Mouse (Mus musculus): Measurements from ENCODE around the gene Apex1. TPM values are rescaled to one million over a fixed set of nuclear protein-coding genes. Genes with fewer than 3 reads are reported as not detected.
A peak's percentile ranks its signal among the peaks of the same experiment; 100 is the strongest.
"Not testable (repeated sequence)": the region's sequence is repeated elsewhere in the genome, so short reads cannot be mapped to it uniquely, and the experiment has no call there.

Apex1 gene
- polyA plus RNA-seq, 1 experiment: 48.5 TPM

- DNase-seq: no peak
- no peaks in the 10 kb centered on the region for H3K4me1 ChIP-seq (ENCODE audit: control insufficient read depth, insufficient read depth, low read length)
- TF ChIP-seq CTCF (IDR thresholded peaks at IDR 0.05; ENCODE audit: borderline replicate concordance, insufficient read depth, low read depth, low read length): no peak
- TF ChIP-seq POLR2A (IDR thresholded peaks at IDR 0.05; ENCODE audit: borderline replicate concordance, insufficient read depth, low read length): no peak
- H3K27me3 ChIP-seq (ENCODE audit: control insufficient read depth, insufficient read depth, low read length): no peaks in the 10 kb centered on the region
- H3K27ac ChIP-seq (ENCODE audit: insufficient read depth, low read length): no peak overlapping the region
- H3K4me3 ChIP-seq (replicated peaks; ENCODE audit: insufficient read depth, low read depth, low read length): no peak overlapping the region
- WGBS: 91% methylated on average over 10 of the region's 10 CpGs
These were observed 30.7 kb downstream of the Apex1 start for GRCm38 (mm10) chr14:50955487-50955886.

DNA sequence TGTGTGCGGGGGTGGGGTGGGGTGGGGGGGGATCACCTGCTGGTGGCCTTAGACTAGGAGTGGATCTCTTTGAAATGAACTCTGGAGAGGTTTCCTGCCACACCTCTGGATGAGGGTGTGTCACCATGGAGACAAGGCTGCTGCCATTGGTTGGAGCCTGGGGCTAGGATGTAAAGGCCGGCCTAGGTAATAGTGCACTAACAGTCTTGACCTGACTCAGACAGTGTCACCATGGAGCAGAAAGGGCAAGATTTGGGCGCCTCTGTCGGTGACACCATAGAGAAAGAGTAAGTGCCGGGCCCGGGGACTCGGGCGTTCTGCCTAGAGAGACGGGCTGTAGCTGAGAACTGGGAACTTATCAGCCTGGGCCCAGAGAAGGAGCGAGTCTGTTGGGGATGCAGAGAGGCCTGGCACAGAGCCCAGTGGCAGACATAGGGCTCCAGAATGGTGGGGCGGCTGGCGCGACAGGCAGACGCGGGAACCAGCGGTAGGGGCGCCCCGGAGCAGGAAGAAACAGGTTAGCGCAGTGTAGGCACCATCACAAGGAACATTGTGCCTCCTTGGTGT lies 31.3 kb downstream of the Apex1 start, which contains the start of gene Pnp2:
Pnp2 (plus strand) TSS at position 51 of the 567 bp plus-strand sequence.
- DNase-seq: peak; percentile 68 to 70
- H3K27me3 ChIP-seq (ENCODE audit: control insufficient read depth, insufficient read depth, low read length); H3K4me1 ChIP-seq (ENCODE audit: control insufficient read depth, insufficient read depth, low read length); H3K27ac ChIP-seq (ENCODE audit: insufficient read depth, low read length): not testable (repeated sequence)
- WGBS: 8% methylated on average over 19 of the region's 19 CpGs
- peak within 1 kb of the TSS; percentile 40 for H3K4me3 ChIP-seq (replicated peaks; ENCODE audit: insufficient read depth, low read depth, low read length)

- H3K27ac ChIP-seq (ENCODE audit: insufficient read depth, low read length); H3K27me3 ChIP-seq (ENCODE audit: control insufficient read depth, insufficient read depth, low read length); H3K4me3 ChIP-seq (replicated peaks; ENCODE audit: insufficient read depth, low read depth, low read length); H3K4me1 ChIP-seq (ENCODE audit: control insufficient read depth, insufficient read depth, low read length); DNase-seq: not testable (repeated sequence)
- WGBS: 82% methylated on average over 6 of the region's 6 CpGs
These were observed 32.0 kb downstream of the Apex1 start for GRCm38 (mm10) chr14:50956724-50957123.

- WGBS: 77% methylated on average over 3 of the region's 3 CpGs
- H3K27me3 ChIP-seq (ENCODE audit: control insufficient read depth, insufficient read depth, low read length); DNase-seq; H3K4me3 ChIP-seq (replicated peaks; ENCODE audit: insufficient read depth, low read depth, low read length); H3K27ac ChIP-seq (ENCODE audit: insufficient read depth, low read length); H3K4me1 ChIP-seq (ENCODE audit: control insufficient read depth, insufficient read depth, low read length): not testable (repeated sequence)
These were observed 32.4 kb downstream of the Apex1 start for GRCm38 (mm10) chr14:50957146-50957545.

DNA sequence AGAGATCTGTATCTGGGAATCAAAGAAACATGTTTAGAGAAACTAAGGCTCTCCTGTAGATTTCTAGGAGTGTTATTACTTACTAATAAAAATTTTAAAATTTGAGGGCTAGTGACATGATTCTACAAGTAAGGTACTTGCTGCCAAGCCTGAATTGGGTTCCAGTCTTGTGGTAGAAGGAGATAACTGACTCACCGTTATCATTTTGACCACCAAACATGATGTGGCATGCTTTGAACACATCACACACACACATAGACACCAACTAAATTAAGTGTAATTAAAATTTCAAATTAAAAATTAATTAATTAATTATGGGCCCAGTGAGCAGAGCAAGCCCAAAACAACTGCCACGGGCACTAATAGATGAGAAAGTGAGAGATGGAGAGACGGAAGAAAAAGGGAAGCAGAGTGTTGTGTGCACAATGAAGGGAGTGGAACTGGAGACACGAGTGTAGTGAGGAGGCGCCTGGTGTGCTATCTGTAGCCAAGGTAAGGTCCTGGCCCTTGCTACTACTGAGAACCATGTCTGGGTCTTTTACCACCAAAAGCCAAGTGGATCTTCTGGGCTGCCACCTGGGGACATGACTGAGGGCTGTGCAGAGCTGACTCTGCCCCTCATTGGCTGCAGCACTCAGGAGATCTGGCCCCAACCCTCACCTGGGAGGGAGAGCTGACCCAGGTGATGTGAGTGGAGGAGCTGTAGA lies 33.7 kb downstream of the Apex1 start:
- not testable (repeated sequence) for DNase-seq; H3K4me1 ChIP-seq (ENCODE audit: control insufficient read depth, insufficient read depth, low read length); H3K27ac ChIP-seq (ENCODE audit: insufficient read depth, low read length); H3K27me3 ChIP-seq (ENCODE audit: control insufficient read depth, insufficient read depth, low read length); H3K4me3 ChIP-seq (replicated peaks; ENCODE audit: insufficient read depth, low read depth, low read length)
- WGBS: 89% methylated on average over 5 of the region's 5 CpGs

DNA sequence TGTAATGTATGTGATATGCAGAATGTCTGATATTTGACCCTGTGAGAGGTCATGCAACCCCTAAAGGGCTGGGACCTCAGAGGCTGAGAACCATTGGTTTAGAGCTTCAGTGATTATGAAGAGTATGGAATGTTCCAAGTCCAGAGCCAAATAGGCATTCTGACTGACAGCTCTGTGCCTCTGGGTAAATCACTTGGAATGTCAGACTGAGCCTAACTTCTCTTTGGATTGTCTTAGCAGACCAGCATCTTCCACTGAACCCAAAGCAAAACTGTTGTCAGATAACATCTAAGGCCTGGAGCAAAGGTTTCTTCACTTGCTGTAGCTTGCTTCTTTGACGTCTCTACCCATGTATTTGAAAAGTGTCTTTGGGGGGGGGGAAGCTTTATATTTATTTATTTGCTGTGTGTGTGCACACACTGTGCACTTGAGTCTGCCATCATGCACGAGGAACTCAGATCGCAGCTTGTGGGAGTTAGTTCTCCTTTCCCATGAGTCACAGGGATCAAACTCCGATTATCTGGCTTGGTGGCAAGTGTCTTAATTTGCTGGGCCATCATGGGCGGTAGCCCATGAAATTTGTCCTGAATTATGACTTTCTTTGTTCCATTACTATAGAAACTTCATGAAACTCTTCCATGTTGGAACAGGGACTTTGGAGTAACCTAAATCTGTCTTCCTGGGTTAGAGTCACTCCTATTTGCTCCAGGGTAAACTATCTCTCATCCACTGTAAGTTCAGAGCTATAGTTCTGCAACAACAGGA lies 43.6 kb downstream of the Apex1 start:
- H3K4me3 ChIP-seq (replicated peaks; ENCODE audit: insufficient read depth, low read depth, low read length): no peak overlapping the region
- DNase-seq: no peak
- H3K4me1 ChIP-seq (ENCODE audit: control insufficient read depth, insufficient read depth, low read length): no peaks in the 10 kb centered on the region; the same call in 1 of the 2 replicates
- no peak overlapping the region for H3K27ac ChIP-seq (ENCODE audit: insufficient read depth, low read length)
- 66% methylated on average over 5 of the region's 5 CpGs for WGBS
- no peaks in the 10 kb centered on the region for H3K27me3 ChIP-seq (ENCODE audit: control insufficient read depth, insufficient read depth, low read length)
- no peak for TF ChIP-seq CTCF (IDR thresholded peaks at IDR 0.05; ENCODE audit: borderline replicate concordance, insufficient read depth, low read depth, low read length)
- TF ChIP-seq POLR2A (IDR thresholded peaks at IDR 0.05; ENCODE audit: borderline replicate concordance, insufficient read depth, low read length): no peak

DNA sequence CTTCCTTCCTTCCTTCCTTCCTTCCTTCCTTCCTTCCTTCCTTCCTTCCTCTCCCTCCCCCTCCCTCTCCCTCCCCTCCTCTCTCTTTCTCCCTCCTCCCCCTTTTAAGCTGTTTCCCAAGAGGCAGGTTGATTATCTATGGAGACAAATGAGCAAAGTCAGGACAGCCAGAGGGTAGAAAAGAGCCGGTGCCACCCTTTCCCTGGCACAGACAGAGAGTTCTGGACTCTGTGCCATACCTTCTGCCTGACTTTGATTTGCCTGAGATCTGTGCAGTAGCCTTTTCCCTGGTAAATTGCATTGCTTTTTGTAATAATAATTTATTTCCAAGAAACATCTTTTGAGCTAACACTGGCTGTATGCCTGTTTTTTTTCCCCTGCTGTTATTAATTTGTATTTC lies 44.3 kb downstream of the Apex1 start:
- DNase-seq: peak in 1 of 2 experiments; percentile 3
- H3K4me1 ChIP-seq (ENCODE audit: control insufficient read depth, insufficient read depth, low read length): no peaks in the 10 kb centered on the region; the same call in 1 of the 2 replicates
- no peak overlapping the region for H3K27ac ChIP-seq (ENCODE audit: insufficient read depth, low read length)
- H3K27me3 ChIP-seq (ENCODE audit: control insufficient read depth, insufficient read depth, low read length): no peaks in the 10 kb centered on the region
- TF ChIP-seq POLR2A (IDR thresholded peaks at IDR 0.05; ENCODE audit: borderline replicate concordance, insufficient read depth, low read length): no peak
- 0% methylated on average over 1 of the region's 1 CpGs for WGBS
- no peak overlapping the region for H3K4me3 ChIP-seq (replicated peaks; ENCODE audit: insufficient read depth, low read depth, low read length)

All from cerebellum, adult 2 months (tissue).